Mouse (Mus musculus) midbrain, embryonic 10.5 days (tissue): ENCODE measurements around the gene Wfdc21. TPM values are rescaled to one million over a fixed set of nuclear protein-coding genes. Genes with fewer than 3 reads are reported as not detected.

ENCODE experiments used
- DNase-seq: peaks from one replicate; pipeline ENCODE4 v3.0.0-alpha.2; 2017; ENCODE audit warnings: low spot score
- H3K27ac ChIP-seq: fragments of 300-500 bp; sonication (generic); replicated peaks from 2 replicates; pipeline ENCODE4 v1.5.1; 2016; ENCODE audit warnings: mild to moderate bottlenecking
- H3K27me3 ChIP-seq: fragments of 300-500 bp; sonication (generic); 2 replicates; pipeline ENCODE4 v1.6.1; 2016; ENCODE audit warnings: low read depth, mild to moderate bottlenecking; ENCODE audit not compliant: poor library complexity, severe bottlenecking
- H3K36me3 ChIP-seq: fragments of 300-500 bp; sonication (generic); 2 replicates; pipeline ENCODE4 v1.6.1; 2016; ENCODE audit warnings: mild to moderate bottlenecking, moderate library complexity
- H3K4me1 ChIP-seq: fragments of 300-500 bp; sonication (generic); 2 replicates; pipeline ENCODE4 v1.6.1; 2016
- H3K4me3 ChIP-seq: fragments of 300-500 bp; sonication (generic); 2 replicates; pipeline ENCODE4 v1.5.1; 2016; ENCODE audit warnings: mild to moderate bottlenecking, moderate library complexity
- H3K9me3 ChIP-seq: fragments of 300-500 bp; sonication (generic); replicated peaks from 2 replicates; pipeline ENCODE4 v1.6.1; 2016; ENCODE audit warnings: mild to moderate bottlenecking
- WGBS: fragments of 180-500 bp; shearing (Covaris S2); methylation state at CpG from one replicate; pipeline ENCODE4 v1.1.7; 2016; 5-methylcytosine and 5-hydroxymethylcytosine counted together
- polyA plus RNA-seq: library from polyadenylated mRNA; unstranded; fragments of >200 nt; fragmentation: Nextera tagmentation; extraction: Ambion mirVana; gene quantifications from 2 replicates; pipeline ENCODE4 v1.2.1, GENCODE M21; 2016

Gene Wfdc21
- polyA plus RNA-seq, 1 experiment from 2014 or later, result not detected

DNA sequence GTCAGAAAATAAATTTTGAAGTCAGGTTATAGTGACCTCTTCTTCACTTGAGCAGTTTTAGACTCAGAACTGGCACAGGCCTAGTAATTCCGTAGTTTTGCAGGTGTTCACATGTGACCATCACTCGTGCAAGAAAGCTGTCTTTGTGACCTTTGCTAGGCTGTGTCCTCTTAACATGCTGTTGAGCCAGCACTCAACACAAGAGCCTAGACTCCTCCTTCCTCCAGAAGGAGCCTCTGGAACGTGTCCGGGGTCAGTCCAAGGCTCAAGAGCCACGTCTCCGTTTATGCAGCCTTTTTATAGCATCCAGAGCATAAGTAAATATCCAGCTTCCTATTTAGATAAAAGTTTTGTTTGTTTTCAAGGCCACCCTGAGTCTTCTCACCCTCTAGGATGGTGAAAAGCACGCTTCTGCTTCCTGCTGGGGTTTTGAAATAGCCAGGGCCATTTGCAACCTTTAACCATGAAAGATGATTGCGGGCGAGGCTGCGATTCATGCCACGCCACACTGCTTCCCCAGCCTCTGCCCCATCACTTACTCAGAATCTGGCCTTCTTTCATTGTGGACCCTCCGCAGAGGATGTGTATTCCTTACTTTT lies 45.7 kb downstream of the Wfdc21 start:
- 90% methylated on average over 12 of the region's 12 CpGs for WGBS
- Histone ChIP-seq H3K9me3 (no peaks in the 10 kb centered on the region), H3K27ac (no peak overlapping the region), H3K36me3 (no peaks in the 10 kb centered on the region), H3K27me3 (no peaks in the 10 kb centered on the region), H3K4me1 (no peaks in the 10 kb centered on the region), H3K4me3 (no peak overlapping the region)
- DNase-seq, result no peak

DNA sequence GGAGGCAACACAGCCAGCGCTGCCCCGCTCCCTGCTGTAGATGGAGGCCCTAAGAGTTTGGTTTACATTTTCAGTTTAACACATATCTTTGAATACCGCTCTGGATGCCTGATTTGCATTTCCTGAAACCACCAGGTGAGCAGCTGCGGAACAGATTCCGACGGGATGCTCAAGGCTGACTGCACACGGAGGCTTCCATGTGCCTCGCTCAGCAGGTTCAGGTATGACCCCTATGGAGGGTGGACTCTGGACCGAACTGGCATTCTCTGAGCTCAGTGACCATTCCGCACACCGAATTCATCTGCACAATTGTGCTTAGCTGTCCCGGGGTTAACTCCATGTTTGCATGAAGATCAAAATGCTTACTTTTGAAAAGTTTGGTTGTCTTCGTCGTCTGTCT lies 46.5 kb downstream of the Wfdc21 start:
- H3K36me3 ChIP-seq, result no peaks in the 10 kb centered on the region
- no peaks in the 10 kb centered on the region for H3K27me3 ChIP-seq
- no peak overlapping the region for H3K4me3 ChIP-seq
- no peak for DNase-seq
- no peak overlapping the region for H3K27ac ChIP-seq
- H3K9me3 ChIP-seq, result no peaks in the 10 kb centered on the region
- no peaks in the 10 kb centered on the region for H3K4me1 ChIP-seq
- 84% methylated on average over 14 of the region's 14 CpGs for WGBS

DNA sequence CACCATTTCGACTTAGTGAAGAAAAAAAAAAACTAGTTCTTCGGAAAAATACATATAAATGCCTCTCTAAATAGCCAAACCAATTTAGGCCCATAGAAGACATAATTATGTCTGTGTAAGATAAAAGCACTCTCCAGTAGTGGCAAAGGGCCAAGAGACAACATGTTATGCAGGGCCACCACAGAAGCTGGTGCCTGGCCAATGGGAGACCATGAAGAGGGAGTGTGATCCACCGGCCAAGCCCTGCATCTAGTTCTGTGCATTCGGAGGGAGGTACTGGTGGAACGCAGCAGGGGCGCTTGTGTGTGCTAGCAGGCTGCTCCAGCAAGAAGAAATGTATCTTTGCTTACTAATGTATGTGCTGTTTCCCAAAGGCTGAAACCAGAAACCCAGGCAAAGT lies 49.4 kb downstream of the Wfdc21 start:
- WGBS, result 83% methylated on average over 6 of the region's 6 CpGs
- DNase-seq, result no peak

DNA sequence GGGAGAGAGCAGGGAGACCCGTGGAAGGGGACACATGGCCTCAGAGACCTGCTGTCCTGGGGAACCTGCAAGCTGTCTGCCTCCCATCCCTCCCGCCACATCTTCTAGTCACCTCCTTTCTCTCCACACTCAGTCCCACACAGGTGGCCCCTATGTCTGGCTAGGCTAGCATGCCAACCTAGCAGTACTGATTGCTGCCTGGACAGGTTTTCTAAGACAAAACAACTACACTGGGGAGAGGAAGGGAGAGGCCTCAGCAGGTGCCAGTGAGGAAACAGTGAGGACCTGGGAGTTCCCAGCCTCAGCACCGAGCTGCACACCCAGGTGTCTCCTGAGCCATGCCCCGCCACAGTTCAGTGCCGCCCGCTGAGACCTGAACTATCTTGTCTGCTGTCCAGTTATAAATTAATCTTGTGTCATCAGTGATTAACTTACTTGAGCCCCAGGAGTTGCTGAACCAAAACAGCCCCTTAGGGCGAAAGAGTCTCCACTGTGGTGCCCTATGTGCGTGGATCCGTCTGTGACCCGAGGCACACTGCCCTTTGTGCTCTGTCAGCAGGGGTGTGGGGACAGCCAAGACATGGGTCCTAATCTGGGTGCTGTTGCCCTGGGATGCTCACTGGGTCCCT lies 50.4 kb downstream of the Wfdc21 start:
- 80% methylated on average over 10 of the region's 10 CpGs for WGBS

More for the DNA sequence above, 49.4 kb downstream of the Wfdc21 start:
- Histone ChIP-seq H3K27me3 (no peaks in the 10 kb centered on the region), H3K9me3 (no peaks in the 10 kb centered on the region), H3K27ac (no peak overlapping the region), H3K4me3 (no peak overlapping the region), H3K36me3 (no peaks in the 10 kb centered on the region), H3K4me1 (no peaks in the 10 kb centered on the region)

DNA sequence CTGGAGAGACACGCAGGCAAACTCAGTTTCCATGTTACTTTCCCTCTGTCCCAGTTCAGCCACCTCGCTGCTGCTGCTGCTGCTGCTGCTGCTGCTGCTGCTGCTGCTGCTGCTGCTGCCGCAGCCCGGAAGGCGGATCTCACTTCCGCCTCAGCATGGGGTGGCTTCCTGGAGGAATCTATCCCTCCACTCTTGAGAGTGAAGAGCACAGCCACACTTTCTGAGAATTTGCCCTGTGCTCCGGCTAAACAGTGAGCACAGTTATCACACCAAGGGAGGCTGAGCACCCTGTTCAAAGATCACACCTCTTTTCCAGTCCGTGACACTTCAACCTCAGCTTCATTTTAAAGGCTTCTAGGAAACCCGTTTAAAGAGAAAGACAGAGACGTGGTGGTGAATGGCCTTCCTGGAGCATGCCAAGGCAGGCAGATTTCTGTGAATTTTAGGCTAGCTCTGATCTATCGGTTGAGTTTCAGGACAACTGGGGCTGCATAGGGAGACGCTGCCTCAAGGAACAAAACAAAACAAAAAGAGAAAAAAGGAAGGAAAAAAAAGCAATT lies 53.2 kb downstream of the Wfdc21 start:
- Histone ChIP-seq H3K9me3 (no peaks in the 10 kb centered on the region), H3K4me1 (peaks cover 2% of the 10 kb centered on the region; the same call in 1 of the 2 replicates), H3K36me3 (no peaks in the 10 kb centered on the region), H3K27me3 (no peaks in the 10 kb centered on the region), H3K4me3 (no peak overlapping the region), H3K27ac (no peak overlapping the region)
- WGBS, result 81% methylated on average over 12 of the region's 12 CpGs
- no peak for DNase-seq

More for the DNA sequence above, 50.4 kb downstream of the Wfdc21 start:
- no peaks in the 10 kb centered on the region for H3K36me3 ChIP-seq
- no peak for DNase-seq
- no peak overlapping the region for H3K4me3 ChIP-seq
- no peaks in the 10 kb centered on the region for H3K9me3 ChIP-seq
- no peaks in the 10 kb centered on the region for H3K4me1 ChIP-seq
- H3K27ac ChIP-seq, result no peak overlapping the region
- H3K27me3 ChIP-seq, result no peaks in the 10 kb centered on the region

DNA sequence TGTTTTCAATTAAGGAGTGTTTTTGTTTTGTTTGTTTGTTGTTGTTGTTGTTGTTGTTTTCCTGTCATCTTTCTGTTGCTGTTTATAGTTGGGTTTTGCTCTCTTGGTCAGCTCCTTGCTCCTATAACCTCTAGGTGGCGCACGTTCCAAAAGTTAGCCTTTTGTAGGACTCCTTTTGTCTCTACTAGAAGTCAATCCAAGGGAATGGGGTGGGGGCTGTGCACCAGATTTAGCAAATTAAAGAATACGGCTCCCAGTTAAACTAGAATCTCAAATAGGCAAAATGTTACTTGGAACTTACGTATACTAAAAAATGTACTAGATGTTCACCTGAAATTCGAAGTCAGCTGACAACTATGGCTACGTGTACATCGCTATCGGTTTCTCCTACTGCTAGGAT lies 55.4 kb downstream of the Wfdc21 start:
- Histone ChIP-seq H3K27me3 (no peaks in the 10 kb centered on the region), H3K4me3 (no peak overlapping the region), H3K27ac (no peak overlapping the region), H3K4me1 (peaks cover 4% of the 10 kb centered on the region; the same call in 1 of the 2 replicates), H3K36me3 (no peaks in the 10 kb centered on the region), H3K9me3 (no peaks in the 10 kb centered on the region)
- 70% methylated on average over 8 of the region's 8 CpGs for WGBS
- DNase-seq, result no peak

Other genes with a start within 250 kb of the Wfdc21 start
- gene Heatr9, start 224.8 kb upstream of the Wfdc21 start, polyA plus RNA-seq, result not detected in 2 replicates
- not detected in 2 replicates for gene Ccl5, start 216.4 kb upstream of the Wfdc21 start, polyA plus RNA-seq
- 1.2 and 1.4 TPM in 2 replicates for gene Ccl9, start 168.3 kb upstream of the Wfdc21 start, polyA plus RNA-seq
- gene Ccl6, start 153.9 kb upstream of the Wfdc21 start, polyA plus RNA-seq, result 1.7 and 2.1 TPM in 2 replicates
- not detected in 2 replicates for gene Rpl9-ps1, start 101.3 kb upstream of the Wfdc21 start, polyA plus RNA-seq
- 0.97 and 1.3 TPM in 2 replicates for gene Ccl3, start 97.6 kb upstream of the Wfdc21 start, polyA plus RNA-seq
- gene Ccl4, start 84.4 kb upstream of the Wfdc21 start, polyA plus RNA-seq, result 0.57 TPM in 1 of 2 replicates, not detected in the other
- gene Wfdc17, start 42.9 kb upstream of the Wfdc21 start, polyA plus RNA-seq, result not detected in 2 replicates
- not detected in 2 replicates for gene Wfdc18, start 37.9 kb upstream of the Wfdc21 start, polyA plus RNA-seq
- 31.0 and 35.1 TPM in 2 replicates for gene Heatr6, start 6.8 kb downstream of the Wfdc21 start, polyA plus RNA-seq
- gene Hnf1b, start 103.1 kb downstream of the Wfdc21 start, polyA plus RNA-seq, result not detected in 2 replicates
- gene Ddx52, start 195.1 kb downstream of the Wfdc21 start, polyA plus RNA-seq, result 45.8 and 46.1 TPM in 2 replicates
- gene Synrg, start 217.5 kb downstream of the Wfdc21 start, polyA plus RNA-seq, result 11.0 and 15.3 TPM in 2 replicates